Mouse (Mus musculus): Measurements from ENCODE around the gene Islr2. TPM values are rescaled to one million over a fixed set of nuclear protein-coding genes. Genes with fewer than 3 reads are reported as not detected.

Islr2 gene
- polyA plus RNA-seq, 1 experiment from 2014 or later, result 19.6 TPM

GRCm38 (mm10) chr9:58153095-58153494 is 51.0 kb downstream of the Islr2 start:
- DNase-seq (ENCODE audit: low spot score, missing footprints) (no peak), ATAC-seq (ENCODE audit: low FRiP score) (no peak)
- Histone ChIP-seq H3K27me3 (ENCODE audit: control insufficient read depth, insufficient read depth, low read length) (no peaks in the 10 kb centered on the region), H3K36me3 (ENCODE audit: control insufficient read depth, insufficient read depth, low read length) (no peaks in the 10 kb centered on the region), H3K9ac (ENCODE audit: low read length) (no peak overlapping the region), H3K4me2 (no peak overlapping the region), H3K9me3 (ENCODE audit: control insufficient read depth, low read length) (no peaks in the 10 kb centered on the region), H3K4me1 (ENCODE audit: control insufficient read depth, insufficient read depth, low read length) (0 out of 2 replicates have a peak, but pooled peaks cover 3% of the 10 kb centered on the region), H3K27ac (ENCODE audit: low read depth, low read length) (no peak overlapping the region), H3K4me3 (ENCODE audit: low read depth, low read length) (no peak overlapping the region)
- 84% methylated on average over 3 of the region's 3 CpGs for WGBS

GRCm38 (mm10) chr9:58150733-58151361 is 53.3 kb downstream of the Islr2 start:
- 79% methylated on average over 4 of the region's 4 CpGs for WGBS
- H3K9ac ChIP-seq (ENCODE audit: low read length), result no peak overlapping the region
- ATAC-seq (ENCODE audit: low FRiP score), result no peak
- no peak for DNase-seq (ENCODE audit: low spot score, missing footprints)
- H3K36me3 ChIP-seq (ENCODE audit: control insufficient read depth, insufficient read depth, low read length), result no peaks in the 10 kb centered on the region
- H3K4me2 ChIP-seq, result no peak overlapping the region
- H3K9me3 ChIP-seq (ENCODE audit: control insufficient read depth, low read length), result no peaks in the 10 kb centered on the region
- H3K4me3 ChIP-seq (ENCODE audit: low read depth, low read length), result no peak overlapping the region
- H3K27me3 ChIP-seq (ENCODE audit: control insufficient read depth, insufficient read depth, low read length), result no peaks in the 10 kb centered on the region
- H3K27ac ChIP-seq (ENCODE audit: low read depth, low read length), result no peak overlapping the region
- no peaks in the 10 kb centered on the region for H3K4me1 ChIP-seq (ENCODE audit: control insufficient read depth, insufficient read depth, low read length)

- Histone ChIP-seq H3K9ac (ENCODE audit: low read length) (no peak overlapping the region), H3K36me3 (ENCODE audit: control insufficient read depth, insufficient read depth, low read length) (no peaks in the 10 kb centered on the region), H3K4me1 (ENCODE audit: control insufficient read depth, insufficient read depth, low read length) (peaks cover 13% of the 10 kb centered on the region), H3K27ac (ENCODE audit: low read depth, low read length) (no peak overlapping the region), H3K4me2 (no peak overlapping the region), H3K4me3 (ENCODE audit: low read depth, low read length) (no peak overlapping the region), H3K9me3 (ENCODE audit: control insufficient read depth, low read length) (no peaks in the 10 kb centered on the region), H3K27me3 (ENCODE audit: control insufficient read depth, insufficient read depth, low read length) (no peaks in the 10 kb centered on the region)
- no peak for DNase-seq (ENCODE audit: low spot score, missing footprints)
- no peak for ATAC-seq (ENCODE audit: low FRiP score)
- WGBS, result 76% methylated on average over 2 of the region's 2 CpGs
Observed at GRCm38 (mm10) chr9:58148806-58149205, 55.3 kb downstream of the Islr2 start.

Small RNA genes lying within 50 kb of the gene (microRNA-seq; reads per million reads assigned to microRNA genes)
- not detected for gene Mir6385

Other genes with a start within 250 kb of the Islr2 start
- gene Cyp11a1, start 197.9 kb downstream of the Islr2 start, polyA plus RNA-seq (2014; fragmentation: Nextera tagmentation; extraction: Ambion mirVana), result 0.12 TPM in 1 of 2 replicates, not detected in the other
- gene Stra6, start 140.5 kb downstream of the Islr2 start, polyA plus RNA-seq (2014; fragmentation: Nextera tagmentation; extraction: Ambion mirVana), result 7.3 and 9.7 TPM in 2 replicates
- gene Ccdc33, start 85.5 kb downstream of the Islr2 start, polyA plus RNA-seq (2014; fragmentation: Nextera tagmentation; extraction: Ambion mirVana), result 0.41 and 0.90 TPM in 2 replicates
- gene Islr, start within 50 bp of the Islr2 start, polyA plus RNA-seq (2014; fragmentation: Nextera tagmentation; extraction: Ambion mirVana), result 13.0 and 13.9 TPM in 2 replicates
- 8.7 and 10.1 TPM in 2 replicates for gene Pml, start 45.5 kb upstream of the Islr2 start, polyA plus RNA-seq (2014; fragmentation: Nextera tagmentation; extraction: Ambion mirVana)
- 27.6 and 29.7 TPM in 2 replicates for gene Stoml1, start 48.8 kb upstream of the Islr2 start, polyA plus RNA-seq (2014; fragmentation: Nextera tagmentation; extraction: Ambion mirVana)
- gene Loxl1, start 108.9 kb upstream of the Islr2 start, polyA plus RNA-seq (2014; fragmentation: Nextera tagmentation; extraction: Ambion mirVana), result 9.9 TPM in 2 replicates
- gene Tbc1d21, start 166.1 kb upstream of the Islr2 start, polyA plus RNA-seq (2014; fragmentation: Nextera tagmentation; extraction: Ambion mirVana), result not detected in 2 replicates

All from midbrain, embryonic 11.5 days (tissue).